Mouse (Mus musculus): ENCODE results near the gene Sp8. TPM values are rescaled to one million over a fixed set of nuclear protein-coding genes. Genes with fewer than 3 reads are reported as not detected.

The Sp8 gene
- total RNA-seq (2023) = not detected

DNA sequence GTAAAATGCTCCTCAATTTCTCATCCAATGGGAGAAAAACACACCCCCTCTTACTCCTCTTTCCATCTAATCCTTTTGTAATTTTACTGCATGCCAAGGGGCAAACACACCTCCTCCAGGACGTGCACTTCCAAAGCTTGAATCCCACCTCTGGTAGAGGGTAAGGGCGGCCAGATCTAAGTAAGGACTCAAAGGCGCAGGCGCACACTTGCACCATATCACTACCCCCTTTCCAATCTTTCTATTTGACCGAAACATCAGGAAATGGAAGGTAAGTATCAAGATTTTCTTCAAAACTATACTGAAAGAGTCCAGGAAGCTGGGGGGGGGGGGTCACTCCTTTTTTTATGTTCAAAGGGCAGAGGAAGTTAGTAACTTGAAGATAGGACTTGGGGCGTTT lies at the start of gene Sp8:
Gene Sp8, plus strand, starts transcription at position 109 of the 400 bp plus-strand sequence.

Other genes with a start within 250 kb of the Sp8 start
- gene Abcb5, start 120.1 kb downstream of the Sp8 start, total RNA-seq (2023) = not detected